ENCODE assay signal across 8 mouse cellular contexts in genomic region chr1:185454575-185454954, GRCm38 (mm10). TPM values are rescaled to one million over a fixed set of nuclear protein-coding genes. Genes with fewer than 3 reads are reported as not detected.
DNase-seq lines count a peak whose midpoint lies in the region; ATAC-seq lines count a peak whose summit lies in the region.

Gene Slc30a10 (plus strand): TSS chr1:185454848.

- H3K4me2 ChIP-seq in kidney, embryonic 16.5 days (replicated peaks; ENCODE audit: low read depth, low read length) = peak within 1 kb of the TSS; percentile 97
- H3K4me2 ChIP-seq in embryonic facial prominence, embryonic 15.5 days (replicated peaks) = peak within 1 kb of the TSS; percentile 97
- H3K4me2 ChIP-seq in hindbrain, embryonic 12.5 days (replicated peaks) = peak within 1 kb of the TSS; percentile 99
- H3K4me2 ChIP-seq in limb, embryonic 13.5 days (replicated peaks) = peak within 1 kb of the TSS; percentile 97
- peak within 1 kb of the TSS; percentile 94 for H3K4me2 ChIP-seq in neural tube, embryonic 15.5 days

- WGBS in kidney, embryonic 16.5 days = 3% methylated on average over 18 of the region's 18 CpGs
- WGBS in embryonic facial prominence, embryonic 15.5 days = 2% methylated on average over 18 of the region's 18 CpGs
- WGBS in hindbrain, embryonic 12.5 days = 2% methylated on average over 17 of the region's 18 CpGs
- WGBS in limb, embryonic 13.5 days = 2% methylated on average over 18 of the region's 18 CpGs
- 1% methylated on average over 16 of the region's 18 CpGs for WGBS in neural tube, embryonic 15.5 days

- no peaks in the 10 kb centered on the region for H3K36me3 ChIP-seq in kidney, embryonic 16.5 days (ENCODE audit: insufficient read depth, low read length)
- no peaks in the 10 kb centered on the region for H3K36me3 ChIP-seq in embryonic facial prominence, embryonic 15.5 days
- H3K36me3 ChIP-seq in hindbrain, embryonic 12.5 days = no peaks in the 10 kb centered on the region
- no peaks in the 10 kb centered on the region for H3K36me3 ChIP-seq in limb, embryonic 13.5 days
- no peaks in the 10 kb centered on the region for H3K36me3 ChIP-seq in neural tube, embryonic 15.5 days

- H3K9ac ChIP-seq in kidney, embryonic 16.5 days (replicated peaks; ENCODE audit: low read length) = peak within 1 kb of the TSS; percentile 46; the same call in 1 of the 2 replicates
- H3K9ac ChIP-seq in embryonic facial prominence, embryonic 15.5 days = peak within 1 kb of the TSS; percentile 35
- H3K9ac ChIP-seq in hindbrain, embryonic 12.5 days = peak within 1 kb of the TSS; percentile 72
- H3K9ac ChIP-seq in limb, embryonic 13.5 days = peak within 1 kb of the TSS; percentile 62
- peak within 1 kb of the TSS; percentile 71 for H3K9ac ChIP-seq in neural tube, embryonic 15.5 days (replicated peaks)

- peak; percentile 83 for ATAC-seq in kidney, embryonic 16.5 days (ENCODE audit: low FRiP score, low TSS enrichment)
- ATAC-seq in embryonic facial prominence, embryonic 15.5 days (ENCODE audit: insufficient number of reproducible peaks, low FRiP score, low TSS enrichment, low read depth) = peak; percentile 37; the same call in 1 of the 2 replicates
- peak; percentile 80 for ATAC-seq in hindbrain, embryonic 12.5 days (ENCODE audit: low FRiP score)
- peak; percentile 82 for ATAC-seq in limb, embryonic 13.5 days (ENCODE audit: low FRiP score, low read depth)
- peak; percentile 77 for ATAC-seq in neural tube, embryonic 15.5 days (ENCODE audit: low FRiP score)
- ATAC-seq in activated CD4-positive, CD25-positive, alpha-beta regulatory T cell, adult 4 months = no peak

- no peak for DNase-seq in kidney, adult 8-10 months
- DNase-seq in brain, adult 2 months (ENCODE audit: low read depth, low spot score) = peak; percentile 62

- H3K27ac ChIP-seq in kidney, embryonic 16.5 days (ENCODE audit: low read length) = no peak within 1 kb of the TSS
- no peak within 1 kb of the TSS for H3K27ac ChIP-seq in embryonic facial prominence, embryonic 15.5 days (replicated peaks)
- H3K27ac ChIP-seq in hindbrain, embryonic 12.5 days = no peak within 1 kb of the TSS
- no peak within 1 kb of the TSS for H3K27ac ChIP-seq in limb, embryonic 13.5 days
- H3K27ac ChIP-seq in neural tube, embryonic 15.5 days (replicated peaks) = peak within 1 kb of the TSS; percentile 68

- H3K9me3 ChIP-seq in kidney, embryonic 16.5 days (ENCODE audit: low read length) = no peaks in the 10 kb centered on the region
- no peaks in the 10 kb centered on the region for H3K9me3 ChIP-seq in embryonic facial prominence, embryonic 15.5 days (replicated peaks)
- H3K9me3 ChIP-seq in hindbrain, embryonic 12.5 days (replicated peaks) = no peaks in the 10 kb centered on the region
- no peaks in the 10 kb centered on the region for H3K9me3 ChIP-seq in limb, embryonic 13.5 days
- H3K9me3 ChIP-seq in neural tube, embryonic 15.5 days (replicated peaks) = no peaks in the 10 kb centered on the region

- peak within 1 kb of the TSS; percentile 55 for H3K4me3 ChIP-seq in kidney, embryonic 16.5 days (ENCODE audit: low read length)
- H3K4me3 ChIP-seq in embryonic facial prominence, embryonic 15.5 days (replicated peaks) = peak within 1 kb of the TSS; percentile 52
- peak within 1 kb of the TSS; percentile 59 for H3K4me3 ChIP-seq in hindbrain, embryonic 12.5 days
- peak within 1 kb of the TSS; percentile 58 for H3K4me3 ChIP-seq in limb, embryonic 13.5 days
- H3K4me3 ChIP-seq in neural tube, embryonic 15.5 days (replicated peaks) = peak within 1 kb of the TSS; percentile 57

- peaks cover 10% of the 10 kb centered on the region for H3K4me1 ChIP-seq in kidney, embryonic 16.5 days (ENCODE audit: insufficient read depth, low read length)
- peaks cover 11% of the 10 kb centered on the region for H3K4me1 ChIP-seq in embryonic facial prominence, embryonic 15.5 days
- H3K4me1 ChIP-seq in hindbrain, embryonic 12.5 days = peaks cover 14% of the 10 kb centered on the region
- H3K4me1 ChIP-seq in limb, embryonic 13.5 days = peaks cover 10% of the 10 kb centered on the region
- H3K4me1 ChIP-seq in neural tube, embryonic 15.5 days = peaks cover 12% of the 10 kb centered on the region; the same call in 1 of the 2 replicates

- peaks cover 36% of the 10 kb centered on the region for H3K27me3 ChIP-seq in kidney, embryonic 16.5 days (ENCODE audit: insufficient read depth, low read length)
- H3K27me3 ChIP-seq in embryonic facial prominence, embryonic 15.5 days = peaks cover 39% of the 10 kb centered on the region
- peaks cover 46% of the 10 kb centered on the region for H3K27me3 ChIP-seq in hindbrain, embryonic 12.5 days
- H3K27me3 ChIP-seq in limb, embryonic 13.5 days = peaks cover 49% of the 10 kb centered on the region
- H3K27me3 ChIP-seq in neural tube, embryonic 15.5 days (replicated peaks) = peaks cover 23% of the 10 kb centered on the region; the same call in 1 of the 2 replicates

RNA-seq across cellular contexts. Expression of gene Slc30a10, which starts in this region (rescaled TPM):
- polyA plus RNA-seq in kidney, embryonic 16.5 days (2015; fragmentation: Nextera tagmentation; extraction: Ambion mirVana) = 0.14 and 0.22 TPM in 2 replicates
- 0.17 and 0.29 TPM in 2 replicates for polyA plus RNA-seq in embryonic facial prominence, embryonic 15.5 days (2015; fragmentation: Nextera tagmentation; extraction: Ambion mirVana)
- 1.4 and 1.8 TPM in 2 replicates for polyA plus RNA-seq in hindbrain, embryonic 12.5 days (2016; fragmentation: Nextera tagmentation; extraction: Ambion mirVana)
- 0.36 and 0.45 TPM in 2 replicates for polyA plus RNA-seq in limb, embryonic 13.5 days (2015; fragmentation: Nextera tagmentation; extraction: Ambion mirVana)
- 5.6 and 5.8 TPM in 2 replicates for polyA plus RNA-seq in neural tube, embryonic 15.5 days (2015; fragmentation: Nextera tagmentation; extraction: Ambion mirVana)
- not detected for polyA plus RNA-seq in activated CD4-positive, CD25-positive, alpha-beta regulatory T cell, adult 4 months (2017; shearing (Covaris generic))

Comparison
In these comparisons a context has a peak if more than half of its experiments do, and no peak if none do; other contexts are left out.
1. Peak in ATAC-seq, H3K4me3 ChIP-seq, H3K9ac ChIP-seq and H3K4me2 ChIP-seq in kidney, embryonic 16.5 days; RNA of the gene not detected or under 1 TPM.
2. Peak in ATAC-seq, H3K4me3 ChIP-seq, H3K9ac ChIP-seq and H3K4me2 ChIP-seq in embryonic facial prominence, embryonic 15.5 days; RNA of the gene not detected or under 1 TPM.
3. Peak in ATAC-seq, H3K4me3 ChIP-seq, H3K9ac ChIP-seq and H3K4me2 ChIP-seq in limb, embryonic 13.5 days; RNA of the gene not detected or under 1 TPM.